Mouse (Mus musculus) right cerebral cortex, adult 2 months (tissue): ENCODE results near the gene Dscaml1.
"Not testable (repeated sequence)": the region's sequence is repeated elsewhere in the genome, so short reads cannot be mapped to it uniquely, and the experiment has no call there.

Source experiments
- DNase-seq, 2 experiments: peaks; one replicate each; pipeline ENCODE4 v3.0.0; 2021 to 2022; ENCODE audit warnings: low spot score in 2 of 2

Dscaml1 gene

DNA sequence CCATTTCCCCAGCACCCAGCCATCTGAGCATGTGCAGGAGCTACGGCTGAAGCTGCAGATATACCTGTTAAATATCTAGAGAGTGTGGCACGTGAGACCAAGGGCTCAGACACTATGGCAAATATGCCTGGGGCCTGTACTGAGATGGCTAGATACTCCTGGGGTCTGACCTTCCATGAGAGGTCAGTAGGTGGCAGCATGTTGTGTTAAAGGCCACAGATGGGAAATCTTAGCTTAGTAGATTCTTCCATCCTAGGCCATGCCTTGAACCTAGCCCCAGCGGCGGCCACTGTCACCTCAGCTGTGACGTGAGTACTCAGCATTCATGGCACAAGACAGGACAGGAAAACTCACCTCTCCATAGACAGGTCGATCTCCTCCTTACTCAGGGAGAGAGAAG lies 347.7 kb downstream of the Dscaml1 start:
- DNase-seq, result no peak

- DNase-seq, result not testable (repeated sequence)
Observed at GRCm38 (mm10) chr9:45776176-45776575, 349.7 kb downstream of the Dscaml1 start.

DNA sequence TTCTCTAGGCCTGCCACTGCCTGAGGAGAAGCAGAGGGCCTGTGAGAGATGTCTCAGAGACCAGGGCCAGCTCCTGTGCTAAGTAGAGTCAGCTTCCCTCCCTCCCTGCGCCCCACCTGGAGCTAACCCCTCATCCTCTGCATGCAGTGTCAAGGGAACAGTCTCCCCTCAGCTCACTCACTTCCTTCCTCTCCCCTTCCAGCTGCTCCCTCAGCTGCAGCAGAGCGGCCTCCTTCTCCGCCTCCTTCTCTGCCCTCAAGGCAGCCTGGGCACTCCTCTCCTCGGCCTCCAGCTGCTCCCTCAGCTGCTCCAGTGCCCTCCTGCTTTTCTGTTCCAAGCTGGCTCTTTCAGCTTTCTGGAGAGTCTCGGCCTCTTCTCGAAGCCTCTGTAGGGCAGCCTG lies 352.8 kb downstream of the Dscaml1 start:
- no peak for DNase-seq

DNA sequence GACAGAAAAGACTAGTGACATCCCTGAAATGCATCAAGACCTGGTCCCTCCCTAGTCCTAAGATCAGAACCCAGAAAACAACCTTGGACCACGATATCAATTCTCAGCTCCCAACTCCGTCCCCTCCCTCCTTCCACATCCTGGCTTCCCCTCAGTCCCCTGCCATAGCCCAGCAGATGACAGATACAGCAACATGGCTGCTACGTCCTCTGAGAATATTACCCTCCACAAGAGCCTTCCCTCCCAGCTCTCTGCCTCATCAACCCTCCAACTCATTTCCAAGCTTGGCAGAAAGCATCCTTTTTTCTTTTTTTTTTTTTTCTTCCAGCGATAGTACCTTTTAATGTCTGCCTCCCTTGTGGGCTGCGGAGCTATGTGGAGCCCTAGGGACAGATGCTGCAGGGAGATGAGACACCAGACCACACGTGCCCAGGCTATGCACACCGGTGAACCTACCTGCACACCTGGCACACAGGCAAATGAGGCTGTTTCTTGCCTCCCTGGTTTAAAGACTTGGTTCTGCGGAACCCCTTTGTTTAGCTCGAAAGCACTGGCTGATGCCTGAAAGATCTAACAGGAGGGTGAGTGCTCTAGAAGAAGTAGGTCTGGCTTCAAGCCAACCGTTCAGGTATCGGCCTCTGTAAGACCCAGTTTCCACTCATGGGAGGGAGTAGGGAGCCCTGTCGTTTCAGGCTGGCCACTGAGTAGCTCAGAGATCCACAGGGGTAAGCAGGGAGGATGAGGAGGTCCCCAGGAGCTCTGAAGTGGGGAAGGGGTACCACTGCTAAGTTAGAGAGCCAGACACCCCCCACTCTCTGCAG lies 357.0 kb downstream of the Dscaml1 start:
- no peak for DNase-seq

DNA sequence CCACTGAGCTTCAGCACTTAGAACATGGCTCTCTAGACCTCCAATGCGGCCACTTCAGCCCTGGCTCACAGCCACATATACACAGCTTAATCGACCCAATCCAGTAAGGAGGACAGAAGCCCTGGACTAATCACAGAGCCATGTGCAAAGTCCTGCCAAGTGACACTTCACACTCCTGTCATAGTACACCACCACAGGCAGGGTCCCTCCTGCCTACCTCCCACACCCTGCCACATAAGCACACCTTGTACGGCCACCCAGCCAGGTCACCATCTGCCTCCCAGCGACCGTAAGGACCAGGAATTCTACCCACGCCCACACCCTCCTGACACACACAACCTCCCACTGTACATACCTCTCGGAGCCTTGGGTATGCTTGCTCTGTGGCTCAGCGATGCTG lies 360.6 kb downstream of the Dscaml1 start:
- DNase-seq, result no peak

DNA sequence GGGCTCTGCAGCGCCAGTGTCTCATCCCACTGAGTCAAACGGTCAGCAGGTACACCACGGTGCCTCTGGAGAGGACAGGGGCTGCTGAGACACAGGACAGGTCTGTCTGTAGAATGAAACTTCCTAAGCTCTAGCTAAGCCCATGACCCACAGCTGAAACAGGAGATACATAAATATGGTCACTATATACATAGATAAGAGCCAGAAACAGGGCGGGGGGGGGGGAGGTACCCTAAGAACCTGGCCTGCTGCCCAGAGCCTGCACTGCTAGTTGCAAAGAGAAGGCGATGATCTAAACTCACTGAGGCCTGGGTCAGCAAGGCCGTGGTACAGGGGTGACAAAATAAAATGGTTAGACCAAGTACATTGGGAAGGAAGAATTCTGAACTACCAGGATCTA lies 361.1 kb downstream of the Dscaml1 start:
- DNase-seq, result no peak

DNA sequence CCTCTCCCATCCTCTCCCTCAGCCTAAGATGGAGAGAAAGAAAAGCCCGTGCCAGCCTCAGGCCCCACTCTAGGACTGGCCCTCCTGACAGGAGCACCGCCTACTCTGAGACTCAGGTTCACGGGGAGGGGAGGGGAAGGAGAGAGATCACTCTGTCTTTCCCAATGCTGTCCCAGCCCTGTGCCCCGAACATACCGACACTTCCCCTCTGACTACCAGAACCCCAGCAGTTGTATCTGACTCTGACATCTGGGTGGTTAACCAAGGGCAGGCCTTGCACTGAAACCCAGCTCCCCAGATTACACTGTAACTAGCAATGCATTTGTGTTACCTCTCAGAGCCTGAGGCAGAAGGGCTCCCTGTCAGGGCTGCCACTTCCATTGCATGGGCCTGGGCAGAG lies 362.0 kb downstream of the Dscaml1 start:
- no peak for DNase-seq

DNA sequence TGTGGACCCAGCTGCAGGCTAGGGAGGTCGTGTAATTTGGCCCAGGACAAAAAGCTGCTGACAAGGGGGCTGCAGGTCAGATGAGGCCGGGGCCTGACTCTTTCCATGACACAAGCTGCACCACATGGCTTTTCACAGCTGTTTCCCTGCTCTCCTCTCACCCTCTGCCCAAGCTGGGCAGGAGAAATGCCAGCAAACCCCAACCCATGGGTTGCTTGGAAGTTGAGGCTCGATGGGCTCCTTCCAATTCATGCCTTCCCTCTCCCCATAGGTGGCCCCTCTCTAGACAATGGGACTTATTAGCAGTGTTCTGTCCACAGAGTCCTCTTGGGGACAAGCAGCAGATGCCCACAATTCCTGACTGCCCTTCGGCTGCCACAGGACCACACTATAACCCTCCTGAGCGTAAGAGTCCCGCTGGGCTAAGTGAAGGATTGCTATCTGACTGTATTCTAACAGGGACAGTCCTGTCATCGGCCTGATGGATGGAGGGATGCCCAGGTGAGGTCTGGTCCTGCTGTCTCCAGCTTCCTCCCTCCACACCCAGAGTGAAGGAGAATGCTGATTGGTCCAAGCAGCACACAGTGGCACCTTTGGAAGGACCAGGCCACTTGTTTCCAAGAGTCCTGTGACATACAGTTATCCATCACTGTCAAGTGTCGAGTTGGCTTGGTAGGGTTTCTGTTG lies 365.2 kb downstream of the Dscaml1 start:
- no peak for DNase-seq

DNA sequence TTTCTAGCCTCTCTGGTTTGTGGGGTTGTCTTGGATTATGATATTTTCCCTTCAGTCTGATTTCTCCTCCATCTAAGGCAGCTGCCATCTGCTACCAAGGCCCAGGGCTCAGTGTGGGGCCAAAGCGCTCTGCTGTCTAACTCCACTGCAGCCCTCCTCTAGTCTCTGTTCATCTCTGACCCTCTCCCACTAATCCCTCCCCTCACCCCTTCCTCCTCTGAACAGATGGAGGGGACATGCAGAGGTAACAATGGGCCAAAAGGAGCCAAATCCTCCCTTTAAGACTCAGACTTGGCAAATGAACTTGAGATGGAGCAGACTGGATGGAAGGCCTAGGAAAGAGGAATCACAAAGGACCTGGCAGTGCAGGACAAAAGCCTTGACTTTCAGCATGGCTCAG lies 365.8 kb downstream of the Dscaml1 start:
- DNase-seq, result no peak

DNA sequence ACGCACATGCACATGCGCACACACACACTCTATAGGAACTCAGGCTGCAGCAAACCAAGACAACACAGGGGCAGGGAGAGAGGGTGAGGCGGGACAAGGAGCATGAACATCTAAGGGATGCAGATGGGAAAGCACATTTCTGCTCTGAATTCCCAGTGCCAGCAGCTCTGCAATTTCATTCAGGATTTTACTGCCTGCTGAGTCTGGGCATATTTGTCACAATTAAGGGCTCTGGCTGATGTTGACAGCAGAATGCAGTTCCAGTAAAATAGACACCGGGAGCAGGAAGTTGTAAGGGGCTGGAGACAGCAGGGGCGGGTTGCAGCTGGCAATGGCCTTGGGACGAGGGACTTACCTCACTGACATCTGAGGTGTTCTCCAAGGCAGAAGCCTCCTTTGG lies 367.3 kb downstream of the Dscaml1 start:
- DNase-seq, result no peak

DNA sequence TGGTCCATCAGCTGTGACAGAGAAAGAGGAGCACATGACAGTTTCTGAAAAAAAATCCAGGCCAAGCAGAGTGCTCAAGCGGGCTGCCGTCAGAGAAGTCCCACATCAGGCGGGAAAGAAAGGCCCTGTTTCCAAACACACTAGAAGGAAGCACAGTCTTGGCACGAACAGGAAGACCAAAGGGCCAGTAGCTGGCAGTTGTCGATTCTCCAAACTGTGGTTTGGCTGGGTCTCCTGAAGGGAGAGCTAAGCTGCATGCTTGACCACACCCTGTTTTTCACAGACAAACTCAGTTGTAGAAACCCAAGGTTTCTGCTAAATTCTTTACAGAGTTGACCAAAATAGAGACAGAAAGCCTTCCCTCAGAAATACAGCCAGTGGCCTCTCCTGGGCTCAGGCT lies 369.3 kb downstream of the Dscaml1 start:
- no peak for DNase-seq

DNA sequence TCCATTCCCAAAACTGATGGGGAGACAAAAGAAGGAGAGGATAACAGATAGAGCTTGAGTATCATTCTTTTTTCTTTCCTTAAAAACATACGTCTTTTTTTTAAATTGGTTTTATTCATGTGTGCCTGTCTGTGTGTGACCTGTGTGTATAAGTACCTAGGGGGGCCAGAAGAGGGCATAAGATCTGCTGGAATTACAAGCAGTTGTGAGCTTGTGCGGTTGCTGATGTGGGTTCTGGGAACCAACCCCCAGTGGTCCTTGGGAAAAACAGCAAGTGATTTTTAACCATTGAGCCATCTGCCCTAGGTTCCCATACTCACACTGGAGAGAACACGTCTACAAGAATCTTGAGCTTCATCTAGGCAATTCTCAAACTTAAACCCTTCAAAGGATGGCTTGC lies 370.8 kb downstream of the Dscaml1 start:
- no peak for DNase-seq

GRCm38 (mm10) chr9:45798467-45799164 lies 372.2 kb downstream of the Dscaml1 start:
- peak; percentile 13 to 18 for DNase-seq

- peak; percentile 5 to 11 for DNase-seq
Observed at GRCm38 (mm10) chr9:45799402-45799801, 373.0 kb downstream of the Dscaml1 start.
